Mouse (Mus musculus) adipocyte (in vitro differentiated cells): ENCODE results near the gene Serpine1.

Experiments used
- DNase-seq: peaks from one replicate; pipeline ENCODE4 v3.0.0-alpha.2; 2016; ENCODE audit warnings: low spot score

Serpine1 gene

DNA sequence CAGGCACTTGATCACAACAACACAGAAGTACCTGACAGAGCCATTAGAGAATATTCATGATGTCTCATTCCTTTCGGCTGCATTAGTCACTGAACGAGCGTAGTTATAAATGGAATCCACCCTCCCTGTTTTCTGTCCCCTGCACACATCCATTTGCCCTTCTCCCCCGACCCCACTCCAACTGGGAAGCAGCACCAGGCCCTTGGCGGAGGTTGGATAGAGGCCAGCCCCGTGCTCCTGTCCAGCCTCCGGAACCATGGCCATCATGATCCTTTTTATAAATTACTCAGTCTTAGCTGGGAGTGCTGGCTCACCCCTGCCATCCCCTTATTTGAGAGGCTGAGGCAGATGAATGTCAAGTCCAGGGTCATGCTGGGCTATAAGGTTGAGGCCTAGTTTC lies 17.8 kb downstream of the Serpine1 start:
- DNase-seq = no peak

DNA sequence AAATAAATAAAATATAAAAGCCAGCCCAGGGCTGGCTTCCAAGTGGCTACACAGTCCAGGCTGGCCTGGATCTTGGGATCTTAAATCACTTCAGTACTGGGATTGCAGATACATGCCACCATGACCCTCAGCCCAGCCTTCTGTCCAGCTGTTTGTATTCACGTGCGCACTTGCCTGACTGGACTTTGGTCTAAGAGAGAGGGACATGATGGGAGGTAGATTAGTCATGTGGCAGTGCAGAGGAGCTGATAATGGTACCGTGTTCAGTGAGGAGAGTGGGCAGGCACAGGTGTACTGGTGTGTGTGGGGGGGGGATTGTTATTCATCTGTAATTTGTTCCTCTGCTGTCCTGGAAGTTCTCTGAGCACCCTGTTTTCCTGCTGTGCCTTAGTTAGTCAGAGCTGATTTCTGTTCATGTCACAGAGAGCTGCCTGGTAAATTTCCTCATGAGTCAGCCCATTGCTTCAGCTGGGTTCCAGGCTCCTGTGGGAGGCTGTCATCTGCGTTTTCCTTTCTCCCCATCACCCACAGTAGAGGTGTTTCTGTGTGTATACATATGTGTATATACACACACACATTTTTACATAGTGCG lies 20.1 kb downstream of the Serpine1 start:
- peak; percentile 35 for DNase-seq

DNA sequence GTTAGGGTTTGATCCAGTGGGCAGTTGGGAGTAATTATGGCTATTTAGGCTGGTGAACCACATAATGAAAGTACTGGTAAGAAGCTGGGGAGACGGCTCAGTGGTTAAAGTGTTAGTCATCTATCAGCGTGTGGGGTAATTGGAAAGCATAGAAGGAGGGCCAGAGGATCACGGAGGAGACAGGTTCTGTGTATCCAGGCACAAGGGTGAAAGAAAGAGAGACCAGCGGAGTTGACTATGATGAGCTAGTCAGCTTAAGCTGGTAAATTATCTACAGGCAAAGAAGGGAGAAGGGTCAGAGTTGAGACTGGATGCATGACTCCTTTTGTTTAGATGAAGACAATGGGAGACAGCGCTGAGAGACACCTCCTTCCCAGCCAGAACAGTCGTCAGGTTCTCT lies 20.9 kb downstream of the Serpine1 start:
- no peak for DNase-seq

DNA sequence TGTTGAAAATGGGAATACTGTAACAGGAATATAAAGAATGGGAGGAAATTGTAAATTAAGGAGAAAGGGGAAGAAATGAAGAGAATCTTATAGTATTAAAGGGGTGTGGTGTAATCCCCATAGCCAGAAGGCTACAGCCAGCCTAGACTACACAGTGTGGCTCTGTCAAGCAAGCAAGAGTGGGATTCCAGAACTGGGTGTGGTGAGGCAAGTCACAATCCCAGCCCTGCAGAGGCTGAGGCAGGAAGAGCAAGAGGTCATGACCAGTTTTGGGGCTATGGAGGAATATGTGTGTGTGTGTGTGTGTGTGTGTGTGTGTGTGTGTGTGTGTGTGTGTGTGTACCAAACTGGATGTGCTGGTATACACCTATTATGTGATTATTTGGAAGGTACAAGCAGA lies 25.1 kb downstream of the Serpine1 start:
- no peak for DNase-seq

DNA sequence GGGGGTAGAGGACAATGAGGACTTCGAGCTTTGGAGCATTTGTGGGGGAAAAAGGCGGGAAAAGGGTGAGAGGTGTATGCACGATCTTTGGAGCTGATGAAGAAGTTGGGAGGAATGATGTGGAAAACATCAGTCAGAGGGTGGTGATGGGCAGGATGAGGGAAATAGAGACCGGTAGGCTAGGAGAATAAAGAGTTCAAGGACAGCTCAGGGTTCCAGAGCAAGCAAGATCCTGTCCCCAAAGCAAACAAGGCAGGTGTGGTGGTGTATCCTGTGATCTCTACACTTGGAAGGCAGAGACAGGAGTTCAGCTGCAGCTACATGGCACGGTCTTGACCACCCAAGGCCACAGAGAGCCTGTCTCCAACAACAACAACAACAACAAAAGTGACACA lies 25.7 kb downstream of the Serpine1 start:
- DNase-seq = no peak

DNA sequence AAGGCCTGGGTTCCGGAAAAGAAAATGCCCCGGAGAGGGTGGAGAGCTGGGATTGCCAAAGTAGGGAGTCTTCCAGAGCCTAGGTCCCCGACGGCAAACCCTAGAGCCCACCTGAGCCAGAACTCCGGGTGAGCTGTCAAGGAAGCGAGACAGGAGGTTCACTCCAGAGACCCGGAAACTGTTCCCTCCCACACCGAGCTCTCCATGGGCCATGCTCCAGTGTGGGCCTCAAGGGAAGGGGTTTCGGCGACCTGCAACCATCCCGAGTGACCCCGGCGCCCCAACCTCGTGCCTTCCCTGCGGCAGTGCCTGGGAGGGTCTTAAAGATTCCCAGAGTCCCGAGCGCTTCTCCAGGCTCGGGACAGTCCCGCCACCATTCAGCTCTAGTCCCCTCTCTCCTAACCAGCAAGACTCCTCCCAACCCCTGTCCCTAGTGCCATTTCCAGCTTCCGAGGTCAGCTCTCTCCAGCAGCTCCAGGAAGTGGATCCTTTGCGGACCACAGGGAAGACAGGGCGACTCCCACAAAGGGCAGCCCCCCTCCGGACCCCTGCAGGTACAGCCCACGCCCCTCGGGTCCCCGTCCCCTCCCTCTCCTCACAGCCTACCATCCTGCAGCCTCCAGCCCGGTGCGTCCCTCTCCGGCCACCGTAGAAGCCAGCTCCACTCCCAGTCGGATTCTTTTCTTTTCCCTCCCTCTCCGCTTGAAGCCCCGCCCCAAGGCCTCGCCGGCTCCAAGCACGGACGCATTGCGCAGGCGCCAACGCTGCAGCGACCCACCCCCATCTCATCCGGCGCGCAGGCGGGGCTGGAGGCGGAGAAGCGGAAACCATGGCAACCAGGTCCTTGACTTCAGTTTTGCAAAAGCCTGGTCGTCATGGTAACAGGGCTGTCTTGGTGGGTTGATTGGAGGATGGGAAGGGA lies 26.4 kb downstream of the Serpine1 start, which contains the start of gene Ap1s1:
TSS of gene Ap1s1 (minus strand) at position 734 of the 922 bp plus-strand sequence.
- peak; percentile 99 for DNase-seq

DNA sequence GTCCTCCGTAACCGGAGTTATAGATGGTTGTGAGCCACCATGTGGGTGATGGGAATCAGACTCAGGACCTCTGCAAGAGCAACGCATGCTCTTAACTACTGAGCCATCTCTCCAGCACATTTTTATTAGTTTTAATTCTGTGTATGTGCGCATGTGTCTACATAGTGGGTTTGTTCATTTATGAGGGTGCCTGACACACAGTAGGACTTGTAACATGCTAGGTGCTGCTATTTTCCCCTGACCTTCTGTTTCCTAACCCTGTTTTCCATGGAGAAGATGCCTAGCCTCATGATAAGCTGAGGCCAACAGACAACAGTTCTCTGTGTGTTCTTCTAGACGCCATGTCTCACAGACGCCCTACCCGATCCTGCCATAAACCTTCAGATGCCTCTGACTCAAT lies 28.1 kb downstream of the Serpine1 start:
- no peak for DNase-seq

DNA sequence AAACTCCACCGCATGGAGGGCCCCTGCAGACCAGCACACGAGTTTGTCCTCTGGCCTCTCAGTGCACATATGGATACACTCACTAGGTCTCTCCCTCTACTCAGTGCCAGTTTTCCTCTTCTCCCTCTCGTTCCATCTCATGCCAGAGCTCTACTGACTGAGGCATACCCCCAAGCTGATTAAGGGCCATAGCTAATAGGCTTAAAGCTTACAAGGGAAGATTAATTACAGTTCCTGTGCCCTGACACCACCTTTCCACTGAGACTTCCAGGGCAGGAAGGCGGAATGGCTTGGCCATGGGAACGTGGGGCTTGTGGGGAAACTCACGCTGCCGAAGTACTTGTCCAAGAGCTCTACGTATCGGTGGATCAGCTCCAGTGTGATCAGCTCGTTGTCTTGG lies 30.6 kb downstream of the Serpine1 start:
- no peak for DNase-seq

DNA sequence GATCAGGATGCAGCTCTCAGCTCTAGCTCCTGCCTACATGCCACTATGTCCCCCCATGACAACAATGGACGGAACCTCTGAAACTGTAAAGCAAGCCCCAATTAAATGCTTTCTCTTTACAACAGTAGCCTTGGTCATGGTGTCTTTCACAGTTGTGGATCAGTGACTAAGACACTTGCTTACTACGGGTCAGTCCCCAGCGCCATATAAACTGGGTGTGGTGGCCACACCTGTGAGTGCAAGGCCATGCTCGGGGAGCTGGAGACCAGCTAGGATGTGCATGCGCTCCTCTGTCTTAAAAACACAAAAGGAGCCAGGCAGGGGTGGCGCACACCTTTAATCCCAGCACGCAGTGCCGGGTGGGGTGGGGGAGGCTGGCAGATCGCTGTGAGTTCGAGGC lies 32.6 kb downstream of the Serpine1 start:
- DNase-seq = no peak

DNA sequence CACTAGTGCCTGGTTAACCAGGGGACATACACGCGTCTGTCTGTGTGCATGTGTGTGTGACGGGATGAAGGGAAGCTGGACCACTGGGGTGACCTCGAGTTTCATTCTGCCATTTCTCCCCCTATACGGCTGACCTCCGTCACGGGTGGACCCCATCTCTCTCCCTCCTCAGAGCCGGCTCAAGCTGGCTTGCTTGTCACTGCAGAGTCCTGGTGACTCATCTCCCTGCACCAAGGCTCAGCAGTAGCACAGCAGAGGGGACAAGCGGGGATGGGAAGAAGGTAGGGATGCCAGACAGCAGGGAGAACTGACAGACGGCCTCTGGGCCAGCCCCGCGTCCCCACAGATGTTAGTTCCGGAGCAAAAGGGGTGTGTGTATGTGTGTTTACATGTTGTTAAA lies 35.9 kb downstream of the Serpine1 start:
- DNase-seq = no peak

DNA sequence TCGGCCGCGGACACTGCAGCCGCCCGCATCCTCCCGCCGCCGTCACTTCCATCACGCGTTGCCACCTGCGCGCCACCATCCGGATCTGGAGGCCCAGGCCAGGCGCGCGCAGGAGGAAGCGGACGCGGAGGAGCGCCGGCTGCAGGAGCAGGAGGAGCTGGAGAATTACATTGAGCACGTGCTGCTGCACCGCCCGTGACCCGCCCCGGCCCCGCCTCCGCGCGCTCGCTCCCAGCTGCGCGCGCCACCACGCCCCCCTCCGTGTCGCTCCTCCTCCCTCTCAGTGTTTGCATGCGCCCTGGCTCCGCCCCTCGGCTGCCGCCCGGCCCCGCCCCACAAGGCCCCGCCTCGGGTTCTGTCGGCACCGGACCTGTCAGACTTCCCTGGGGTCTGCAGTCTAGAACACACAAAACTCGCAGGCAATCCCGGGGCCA lies 39.4 kb downstream of the Serpine1 start:
- DNase-seq = peak; percentile 80

DNA sequence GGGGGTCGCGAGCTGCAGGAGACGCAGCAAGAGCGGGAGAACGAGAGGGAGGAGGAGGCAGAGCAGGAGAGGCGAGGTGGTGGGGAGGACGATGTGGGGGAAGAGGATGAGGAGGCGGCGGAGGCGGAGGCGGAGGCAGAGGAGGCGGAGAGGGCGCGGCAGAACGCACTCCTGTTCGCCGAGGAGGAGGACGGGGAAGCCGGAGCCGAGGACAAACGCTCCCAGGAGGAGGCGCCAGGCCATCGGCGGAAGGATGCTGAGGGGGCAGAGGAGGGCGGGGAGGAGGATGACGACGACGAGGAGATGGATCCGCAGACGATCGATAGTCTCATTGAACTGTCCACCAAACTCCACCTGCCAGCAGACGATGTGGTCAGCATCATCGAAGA lies 40.0 kb downstream of the Serpine1 start:
- DNase-seq = no peak

DNA sequence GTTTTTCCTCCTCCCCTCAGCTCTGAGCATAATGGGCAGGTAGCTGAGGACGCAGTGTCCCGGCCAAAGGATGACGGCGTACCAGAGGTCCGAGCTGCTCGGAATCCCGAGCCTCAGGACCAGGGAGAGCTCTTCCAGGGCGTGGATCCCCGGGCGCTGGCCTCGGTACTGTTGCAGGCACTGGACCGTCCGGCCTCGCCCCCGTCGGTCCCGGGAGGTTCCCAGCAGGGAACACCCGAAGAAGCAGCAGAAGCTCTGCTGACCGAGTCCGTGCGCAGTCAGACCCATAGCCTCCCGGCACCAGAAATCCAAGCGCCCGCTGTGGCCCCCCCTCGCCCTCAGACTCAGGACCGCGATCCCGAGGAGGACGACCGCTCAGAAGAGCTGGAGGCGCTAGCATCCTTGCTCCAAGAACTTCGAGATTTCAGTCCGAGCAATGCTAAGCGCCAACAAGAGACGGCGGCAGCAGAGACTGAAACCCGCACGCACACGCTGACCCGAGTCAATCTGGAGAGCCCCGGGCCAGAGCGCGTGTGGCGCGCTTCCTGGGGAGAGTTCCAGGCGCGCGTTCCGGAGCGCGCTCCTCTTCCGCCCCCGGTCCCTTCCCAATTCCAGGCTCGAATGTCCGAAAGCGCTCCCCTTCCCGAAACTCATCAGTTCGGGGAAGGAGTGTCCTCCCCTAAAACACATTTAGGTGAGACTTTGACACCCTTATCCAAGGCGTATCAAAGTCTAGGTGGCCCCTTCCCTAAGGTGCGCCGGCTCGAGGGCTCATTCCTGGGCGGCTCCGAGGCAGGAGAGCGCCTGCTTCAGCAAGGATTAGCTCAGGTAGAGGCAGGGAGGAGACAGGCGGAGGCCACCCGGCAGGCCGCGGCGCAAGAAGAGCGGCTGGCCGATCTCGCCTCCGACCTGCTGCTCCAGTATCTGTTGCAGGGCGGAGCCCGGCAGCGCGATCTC lies 40.7 kb downstream of the Serpine1 start:
- peak; percentile 56 for DNase-seq

DNA sequence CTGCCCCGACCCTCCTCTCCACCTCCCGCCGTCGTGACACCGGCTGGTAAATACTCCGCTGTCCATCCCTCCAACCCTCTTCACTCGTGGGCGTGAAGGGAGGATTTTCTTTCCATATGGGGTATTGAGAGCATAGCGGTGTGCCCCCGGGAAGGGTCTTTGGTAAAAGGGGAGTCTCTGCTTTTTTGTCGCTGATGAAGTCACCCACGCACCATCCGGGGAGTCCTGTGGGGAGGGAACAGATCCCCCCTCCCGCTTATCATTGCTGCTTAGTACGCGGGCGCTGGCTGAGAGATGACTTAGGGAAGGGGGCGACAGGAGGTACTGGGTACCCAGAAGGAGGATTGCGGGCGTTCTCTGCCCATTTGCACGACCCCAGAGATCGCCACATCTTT lies 41.7 kb downstream of the Serpine1 start:
- DNase-seq = no peak

DNA sequence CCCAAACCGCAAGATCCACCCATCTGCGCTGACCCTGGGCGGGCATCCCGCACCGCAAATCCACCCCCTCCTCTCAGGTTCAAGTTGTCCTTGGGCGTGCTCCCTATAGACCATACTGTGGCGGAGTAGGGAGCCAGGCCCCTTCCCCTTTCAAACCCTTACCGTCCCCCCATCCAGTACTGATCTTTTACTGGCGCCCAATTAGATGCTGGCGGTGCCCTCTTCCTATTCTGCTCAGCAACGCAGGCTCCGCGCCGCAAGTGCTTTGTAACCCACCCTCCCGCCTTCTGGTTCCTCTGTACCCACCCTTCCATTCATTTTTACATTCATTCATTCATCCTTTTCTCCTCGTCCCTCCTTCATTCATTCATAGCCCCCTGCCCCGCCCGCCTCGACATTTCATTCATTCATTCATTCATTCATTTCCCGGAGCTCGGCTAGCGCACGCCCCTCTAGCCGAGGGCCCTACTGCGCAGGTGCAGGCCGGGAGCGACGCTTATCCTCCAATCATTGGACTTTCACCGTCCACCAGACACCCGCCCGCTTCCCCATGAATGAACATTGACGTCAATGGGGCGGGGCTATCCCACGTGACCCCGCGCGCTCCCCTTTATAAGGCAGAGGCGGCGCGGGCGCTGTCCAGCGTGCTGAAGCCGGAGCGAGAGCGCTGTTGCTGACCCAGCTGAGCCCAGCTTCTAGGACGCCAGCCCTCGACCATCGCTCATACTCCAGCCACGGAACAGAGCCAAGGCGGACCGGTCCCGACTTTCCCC lies 42.2 kb downstream of the Serpine1 start:
- peak; percentile 89 for DNase-seq

DNA sequence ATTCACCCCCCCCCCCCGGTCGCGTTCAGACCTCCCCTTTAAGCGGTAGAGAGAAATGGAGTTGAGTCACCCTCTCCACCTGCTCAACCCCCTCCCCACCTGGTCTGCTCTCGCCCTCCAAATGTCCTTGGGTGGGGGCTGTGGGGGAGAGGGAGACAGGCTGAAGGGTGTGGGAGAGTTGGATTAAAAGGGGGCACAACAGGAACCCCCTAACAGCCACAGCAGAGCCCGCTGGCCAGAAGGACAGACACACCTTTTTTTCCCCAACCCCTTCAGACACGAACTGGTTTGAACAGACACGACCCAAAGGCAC lies 42.8 kb downstream of the Serpine1 start:
- DNase-seq = no peak

DNA sequence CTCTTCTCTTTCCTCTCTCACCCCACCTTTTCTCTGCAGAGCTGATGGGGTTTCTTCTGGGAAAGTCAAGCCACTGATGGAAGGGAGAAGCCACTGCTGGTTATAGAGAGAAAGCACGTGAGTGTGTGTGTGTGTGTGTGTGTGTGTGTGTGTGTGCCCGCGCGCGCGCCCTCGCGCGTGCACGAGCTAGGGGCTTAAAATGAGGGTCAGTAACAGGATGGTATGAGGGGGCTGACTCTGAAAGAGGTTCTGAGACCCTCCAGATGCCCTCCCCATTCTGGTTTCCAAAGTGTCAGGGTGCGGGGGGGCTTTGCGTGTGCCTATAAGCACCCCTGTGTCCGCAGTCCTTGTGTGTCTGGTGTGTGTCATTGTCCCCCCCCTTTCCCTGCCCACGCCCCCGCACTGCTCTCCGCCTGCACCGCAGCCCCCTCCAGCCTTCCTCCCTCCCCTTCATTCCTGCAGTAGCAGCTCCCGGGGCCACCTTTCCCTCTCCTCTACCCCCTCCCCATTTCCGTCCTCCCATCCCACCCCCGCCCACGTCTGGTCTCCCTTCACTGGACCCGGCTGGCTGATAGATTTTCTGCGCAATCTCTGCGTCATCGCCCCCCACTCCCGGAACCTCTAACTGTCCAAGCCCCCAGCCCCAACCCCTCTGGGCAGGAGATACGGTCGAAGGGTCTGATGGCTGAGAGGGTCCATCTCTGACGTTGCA lies 43.4 kb downstream of the Serpine1 start:
- DNase-seq = no peak

DNA sequence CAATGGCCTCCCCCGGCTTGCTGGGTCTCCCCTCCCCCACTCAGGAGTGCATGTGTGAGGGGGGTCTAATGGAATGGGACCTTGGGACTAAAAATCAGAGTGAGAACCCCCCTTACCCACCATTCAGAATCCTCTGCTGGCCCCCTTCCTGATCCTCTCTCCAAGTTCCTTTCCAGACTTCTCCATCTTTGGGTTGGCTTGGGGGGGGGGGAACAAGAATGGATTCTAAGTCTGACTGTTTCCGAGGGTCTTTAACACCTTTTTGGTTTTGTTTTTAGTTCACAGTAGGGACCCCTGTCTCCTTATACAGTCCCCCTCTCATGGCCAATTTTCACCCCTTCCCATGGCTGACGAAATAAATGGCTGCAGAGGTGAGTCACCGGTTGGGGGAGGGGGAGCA lies 46.0 kb downstream of the Serpine1 start, which contains the start of gene Vgf:
TSS of gene Vgf (plus strand) at position 301 of the 400 bp plus-strand sequence.
- no peak for DNase-seq

DNA sequence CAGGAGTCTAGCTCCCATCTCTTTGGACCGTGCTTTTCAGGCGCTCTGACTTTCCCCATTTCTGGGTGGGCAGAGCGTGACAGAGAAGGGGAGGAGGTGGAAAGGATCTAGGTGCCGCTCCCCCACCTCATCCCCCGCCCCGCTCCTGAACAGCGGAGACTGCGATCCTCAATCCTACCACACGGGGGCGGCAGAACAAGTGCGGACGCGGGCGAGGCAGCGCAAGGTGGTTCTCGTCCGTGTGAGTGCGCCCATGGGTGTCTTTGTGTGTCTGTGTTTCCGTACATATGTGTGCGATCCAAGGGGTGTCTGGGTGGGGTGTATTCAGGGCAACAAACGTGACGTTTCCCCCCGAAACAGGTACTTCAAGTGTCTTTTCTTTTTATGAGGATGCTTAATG lies 46.9 kb downstream of the Serpine1 start:
- peak; percentile 69 for DNase-seq

DNA sequence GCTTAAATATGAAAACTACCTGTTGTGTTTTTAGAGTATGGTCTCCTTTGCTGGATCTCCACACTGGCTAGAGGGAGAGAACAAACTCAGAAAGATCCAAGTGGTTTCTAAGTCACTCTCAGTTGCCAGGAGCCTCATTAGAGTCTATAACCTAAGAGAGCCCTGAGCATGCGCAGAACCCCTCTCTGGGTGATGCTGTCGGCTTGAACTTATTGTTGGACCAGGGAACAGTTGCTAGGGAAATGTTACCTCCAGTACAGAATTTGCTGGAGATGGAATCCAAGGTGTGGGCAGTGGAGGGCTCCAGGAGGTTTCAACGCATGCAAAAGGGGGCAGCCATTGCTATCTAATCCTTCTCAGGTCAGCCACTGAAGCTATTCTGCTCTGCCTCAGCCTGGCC lies 47.8 kb downstream of the Serpine1 start:
- no peak for DNase-seq

DNA sequence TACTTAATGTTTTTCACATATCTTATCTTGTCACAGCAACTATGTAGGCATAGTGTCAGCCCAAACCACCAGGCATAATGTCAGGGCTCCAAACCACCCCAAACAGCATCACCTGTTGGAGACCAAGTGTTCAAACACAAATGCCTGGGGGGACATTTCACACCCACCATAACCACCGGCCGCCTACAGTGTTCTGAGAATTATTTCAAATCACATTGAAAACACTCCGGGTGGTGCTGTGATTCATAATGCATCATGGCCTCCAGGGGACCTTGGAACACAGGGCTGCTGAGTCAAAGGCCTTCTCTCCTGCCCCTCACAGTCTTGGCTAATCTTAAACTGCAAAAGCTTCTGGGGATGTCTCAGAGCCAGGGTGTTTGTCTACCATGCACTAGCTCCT lies 56.2 kb downstream of the Serpine1 start:
- no peak for DNase-seq
